Mouse (Mus musculus): Measurements from ENCODE around the gene Rasgrp2. TPM values are rescaled to one million over a fixed set of nuclear protein-coding genes. Genes with fewer than 3 reads are reported as not detected.
A peak's percentile ranks its signal among the peaks of the same experiment; 100 is the strongest.

The Rasgrp2 gene
- polyA plus RNA-seq, 1 experiment from 2014 or later, result 18.6 TPM

- no peak for DNase-seq (ENCODE audit: low spot score)
- Histone ChIP-seq H3K36me3 (replicated peaks) (peaks cover 11% of the 10 kb centered on the region), H3K4me3 (no peak overlapping the region), H3K27me3 (replicated peaks; ENCODE audit: low read depth, poor library complexity, severe bottlenecking) (peaks cover 15% of the 10 kb centered on the region), H3K27ac (replicated peaks) (no peak overlapping the region), H3K9me3 (no peaks in the 10 kb centered on the region), H3K4me1 (peaks cover 43% of the 10 kb centered on the region)
- 67% methylated on average over 11 of the region's 11 CpGs for WGBS
These were observed 14.2 kb upstream of the Rasgrp2 start for GRCm38 (mm10) chr19:6384954-6385353.

GRCm38 (mm10) chr19:6385419-6385818 lies 13.7 kb upstream of the Rasgrp2 start:
- peaks cover 9% of the 10 kb centered on the region for H3K36me3 ChIP-seq (replicated peaks)
- no peak overlapping the region for H3K27ac ChIP-seq (replicated peaks)
- 0 out of 2 replicates have a peak overlapping the region, but pooled peaks have one; percentile 1 for H3K4me3 ChIP-seq
- WGBS, result 74% methylated on average over 5 of the region's 5 CpGs
- H3K27me3 ChIP-seq (replicated peaks; ENCODE audit: low read depth, poor library complexity, severe bottlenecking), result peaks cover 15% of the 10 kb centered on the region
- H3K4me1 ChIP-seq, result peaks cover 48% of the 10 kb centered on the region
- no peaks in the 10 kb centered on the region for H3K9me3 ChIP-seq
- DNase-seq (ENCODE audit: low spot score), result no peak

GRCm38 (mm10) chr19:6385821-6386220 lies 13.3 kb upstream of the Rasgrp2 start:
- 0 out of 2 replicates have a peak overlapping the region, but pooled peaks have one; percentile 1 for H3K4me3 ChIP-seq
- H3K27ac ChIP-seq (replicated peaks), result no peak overlapping the region
- H3K4me1 ChIP-seq, result peaks cover 51% of the 10 kb centered on the region

GRCm38 (mm10) chr19:6386234-6386633 lies 12.9 kb upstream of the Rasgrp2 start:
- peaks cover 51% of the 10 kb centered on the region for H3K4me1 ChIP-seq
- no peaks in the 10 kb centered on the region for H3K9me3 ChIP-seq
- DNase-seq (ENCODE audit: low spot score), result no peak
- H3K36me3 ChIP-seq (replicated peaks), result peaks cover 1% of the 10 kb centered on the region
- peaks cover 15% of the 10 kb centered on the region for H3K27me3 ChIP-seq (replicated peaks; ENCODE audit: low read depth, poor library complexity, severe bottlenecking)
- 68% methylated on average over 9 of the region's 9 CpGs for WGBS
- no peak overlapping the region for H3K27ac ChIP-seq (replicated peaks)
- no peak overlapping the region for H3K4me3 ChIP-seq

More at GRCm38 (mm10) chr19:6385821-6386220, 13.3 kb upstream of the Rasgrp2 start:
- H3K27me3 ChIP-seq (replicated peaks; ENCODE audit: low read depth, poor library complexity, severe bottlenecking), result peaks cover 15% of the 10 kb centered on the region
- peaks cover 5% of the 10 kb centered on the region for H3K36me3 ChIP-seq (replicated peaks)
- DNase-seq (ENCODE audit: low spot score), result no peak
- 80% methylated on average over 7 of the region's 7 CpGs for WGBS
- no peaks in the 10 kb centered on the region for H3K9me3 ChIP-seq

- Histone ChIP-seq H3K27me3 (replicated peaks; ENCODE audit: low read depth, poor library complexity, severe bottlenecking) (peaks cover 15% of the 10 kb centered on the region), H3K4me1 (peaks cover 51% of the 10 kb centered on the region), H3K36me3 (replicated peaks) (no peaks in the 10 kb centered on the region), H3K4me3 (no peak overlapping the region), H3K9me3 (no peaks in the 10 kb centered on the region), H3K27ac (replicated peaks) (no peak overlapping the region)
- 86% methylated on average over 13 of the region's 13 CpGs for WGBS
- DNase-seq (ENCODE audit: low spot score), result no peak
These were observed 11.1 kb upstream of the Rasgrp2 start for GRCm38 (mm10) chr19:6388006-6388405.

GRCm38 (mm10) chr19:6389803-6390202 lies 9.3 kb upstream of the Rasgrp2 start:
- WGBS, result 2% methylated on average over 16 of the region's 16 CpGs
- Histone ChIP-seq H3K27ac (replicated peaks) (peak overlapping the region; percentile 71; the same call in 1 of the 2 replicates), H3K4me3 (peak overlapping the region; percentile 53), H3K27me3 (replicated peaks; ENCODE audit: low read depth, poor library complexity, severe bottlenecking) (peaks cover 15% of the 10 kb centered on the region), H3K9me3 (no peaks in the 10 kb centered on the region), H3K4me1 (peaks cover 34% of the 10 kb centered on the region), H3K36me3 (replicated peaks) (no peaks in the 10 kb centered on the region)
- peak; percentile 66 for DNase-seq (ENCODE audit: low spot score)

GRCm38 (mm10) chr19:6390251-6390650 lies 8.9 kb upstream of the Rasgrp2 start:
- H3K4me1 ChIP-seq, result peaks cover 30% of the 10 kb centered on the region
- no peak overlapping the region for H3K27ac ChIP-seq (replicated peaks)
- WGBS, result 54% methylated on average over 6 of the region's 6 CpGs
- no peak for DNase-seq (ENCODE audit: low spot score)
- H3K9me3 ChIP-seq, result no peaks in the 10 kb centered on the region
- peak overlapping the region; percentile 53 for H3K4me3 ChIP-seq
- no peaks in the 10 kb centered on the region for H3K36me3 ChIP-seq (replicated peaks)
- H3K27me3 ChIP-seq (replicated peaks; ENCODE audit: low read depth, poor library complexity, severe bottlenecking), result peaks cover 15% of the 10 kb centered on the region

GRCm38 (mm10) chr19:6392743-6393393 lies 6.3 kb upstream of the Rasgrp2 start:
- Histone ChIP-seq H3K27ac (replicated peaks) (no peak overlapping the region), H3K9me3 (no peaks in the 10 kb centered on the region)
- WGBS, result 92% methylated on average over 14 of the region's 14 CpGs

GRCm38 (mm10) chr19:6393637-6394036 lies 5.5 kb upstream of the Rasgrp2 start:
- Histone ChIP-seq H3K4me1 (peaks cover 24% of the 10 kb centered on the region), H3K4me3 (no peak overlapping the region), H3K9me3 (no peaks in the 10 kb centered on the region), H3K27ac (replicated peaks) (no peak overlapping the region), H3K27me3 (replicated peaks; ENCODE audit: low read depth, poor library complexity, severe bottlenecking) (peaks cover 35% of the 10 kb centered on the region), H3K36me3 (replicated peaks) (no peaks in the 10 kb centered on the region)
- 89% methylated on average over 16 of the region's 16 CpGs for WGBS
- DNase-seq (ENCODE audit: low spot score), result no peak

More at GRCm38 (mm10) chr19:6392743-6393393, 6.3 kb upstream of the Rasgrp2 start:
- no peak for DNase-seq (ENCODE audit: low spot score)
- Histone ChIP-seq H3K36me3 (replicated peaks) (no peaks in the 10 kb centered on the region), H3K27me3 (replicated peaks; ENCODE audit: low read depth, poor library complexity, severe bottlenecking) (peaks cover 33% of the 10 kb centered on the region), H3K4me1 (peaks cover 19% of the 10 kb centered on the region), H3K4me3 (no peak overlapping the region)

GRCm38 (mm10) chr19:6396237-6396636 lies 2.9 kb upstream of the Rasgrp2 start:
- DNase-seq (ENCODE audit: low spot score), result no peak
- peaks cover 51% of the 10 kb centered on the region for H3K27me3 ChIP-seq (replicated peaks; ENCODE audit: low read depth, poor library complexity, severe bottlenecking)

GRCm38 (mm10) chr19:6397582-6398249 lies 1.4 kb upstream of the Rasgrp2 start:
- Histone ChIP-seq H3K4me3 (no peak overlapping the region; the same call in 1 of the 2 replicates), H3K9me3 (no peaks in the 10 kb centered on the region), H3K27me3 (replicated peaks; ENCODE audit: low read depth, poor library complexity, severe bottlenecking) (peaks cover 66% of the 10 kb centered on the region), H3K36me3 (replicated peaks) (no peaks in the 10 kb centered on the region), H3K27ac (replicated peaks) (no peak overlapping the region), H3K4me1 (peaks cover 46% of the 10 kb centered on the region)
- WGBS, result 84% methylated on average over 22 of the region's 22 CpGs
- no peak for DNase-seq (ENCODE audit: low spot score)

More at GRCm38 (mm10) chr19:6396237-6396636, 2.9 kb upstream of the Rasgrp2 start:
- no peaks in the 10 kb centered on the region for H3K9me3 ChIP-seq
- peaks cover 31% of the 10 kb centered on the region for H3K4me1 ChIP-seq
- no peak overlapping the region for H3K4me3 ChIP-seq
- no peaks in the 10 kb centered on the region for H3K36me3 ChIP-seq (replicated peaks)
- no peak overlapping the region for H3K27ac ChIP-seq (replicated peaks)
- 92% methylated on average over 5 of the region's 5 CpGs for WGBS

GRCm38 (mm10) chr19:6398447-6399284 lies 474 bp upstream of the Rasgrp2 start:
- peak; percentile 67 for DNase-seq (ENCODE audit: low spot score)
- peaks cover 55% of the 10 kb centered on the region for H3K4me1 ChIP-seq
- H3K27ac ChIP-seq (replicated peaks), result peak overlapping the region; percentile 64; the same call in 1 of the 2 replicates
- H3K27me3 ChIP-seq (replicated peaks; ENCODE audit: low read depth, poor library complexity, severe bottlenecking), result peaks cover 76% of the 10 kb centered on the region
- peak overlapping the region; percentile 63 for H3K4me3 ChIP-seq
- no peaks in the 10 kb centered on the region for H3K36me3 ChIP-seq (replicated peaks)
- WGBS, result 1% methylated on average over 39 of the region's 39 CpGs
- no peaks in the 10 kb centered on the region for H3K9me3 ChIP-seq

Measured in embryonic facial prominence, embryonic 10.5 days (tissue).